Mouse (Mus musculus) spleen, adult 2 months (tissue): ENCODE data around the gene S100a14. TPM values are rescaled to one million over a fixed set of nuclear protein-coding genes. Genes with fewer than 3 reads are reported as not detected.
A peak's percentile ranks its signal among the peaks of the same experiment; 100 is the strongest.

ENCODE experiments used
- DNase-seq, 2 experiments: peaks; one replicate each; pipeline versions ENCODE4 v3.0.0 to v3.0.0-alpha.2; 2012 to 2021; ENCODE audit warnings: low spot score in 2 of 2, low read depth in 1 of 2
- H3K27ac ChIP-seq: fragments of 200-500 bp; 2 replicates; pipeline ENCODE4 v1.5.1; 2012; ENCODE audit warnings: low read length, inconsistent platforms; ENCODE audit not compliant: insufficient read depth
- H3K27me3 ChIP-seq: fragments of 200-500 bp; 2 replicates; pipeline ENCODE4 v1.6.1; 2012; ENCODE audit warnings: mild to moderate bottlenecking, moderate library complexity, low read length, inconsistent platforms; ENCODE audit not compliant: control insufficient read depth, insufficient read depth
- H3K36me3 ChIP-seq: fragments of 200-500 bp; 2 replicates; pipeline ENCODE4 v1.6.1; 2012; ENCODE audit warnings: mild to moderate bottlenecking, low read length, inconsistent platforms; ENCODE audit not compliant: control insufficient read depth, insufficient read depth
- H3K4me1 ChIP-seq: fragments of 200-500 bp; 2 replicates; pipeline ENCODE4 v1.6.1; 2011; ENCODE audit warnings: inconsistent platforms; ENCODE audit not compliant: control insufficient read depth, insufficient read depth, insufficient read length
- H3K4me3 ChIP-seq: fragments of 200-500 bp; 2 replicates; pipeline ENCODE4 v1.5.1; 2011; ENCODE audit warnings: mild to moderate bottlenecking, inconsistent platforms; ENCODE audit not compliant: insufficient read depth, insufficient read length; ENCODE audit errors: extremely low read depth
- CTCF ChIP-seq: fragments of 200-500 bp; IDR thresholded peaks from 2 replicates; pipeline ENCODE4 v1.5.1; 2011; ENCODE audit warnings: mild to moderate bottlenecking, inconsistent platforms; ENCODE audit not compliant: insufficient read depth, insufficient read length, insufficient replicate concordance; ENCODE audit errors: extremely low read depth
- POLR2A ChIP-seq: fragments of 200-500 bp; IDR thresholded peaks from 2 replicates; pipeline ENCODE4 v1.6.1; 2011; ENCODE audit warnings: low read depth, low read length, inconsistent platforms
- WGBS: fragments of 180-500 bp; shearing (Covaris S2); methylation state at CpG from one replicate; pipeline ENCODE4 v1.1.7; 2018; 5-methylcytosine and 5-hydroxymethylcytosine counted together
- polyA plus RNA-seq: library from polyadenylated mRNA; depleted of rRNA; stranded (reverse); fragments of >200 nt; gene quantifications from 2 replicates; pipeline ENCODE4 v1.2.3, GENCODE M21; 2012

S100a14 gene
- polyA plus RNA-seq, 1 experiment, result 0.06 TPM

DNA sequence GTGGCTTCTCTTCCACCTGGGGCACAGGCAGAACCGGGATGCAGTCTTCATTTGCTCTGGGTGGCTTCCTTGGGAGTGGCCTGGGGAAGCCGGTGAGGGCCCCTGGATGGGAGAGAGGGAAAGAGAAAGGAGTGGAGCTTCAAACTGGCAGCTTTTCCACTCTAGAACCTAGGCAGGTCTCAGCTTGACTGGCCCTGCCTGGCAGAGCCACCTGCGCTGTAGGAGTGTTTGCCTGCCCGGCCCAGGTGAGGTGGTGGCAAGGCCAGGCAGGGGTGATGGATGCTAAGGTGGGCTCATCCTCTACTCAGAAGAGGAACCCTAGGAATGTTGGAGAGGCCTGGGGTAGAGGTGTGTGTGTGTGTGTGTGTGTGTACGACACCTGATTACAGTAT is 11.2 kb downstream of the S100a14 start:
- DNase-seq, result no peak
- H3K27me3 ChIP-seq, result no peaks in the 10 kb centered on the region
- TF ChIP-seq POLR2A, result no peak
- no peak for TF ChIP-seq CTCF
- H3K27ac ChIP-seq, result no peak overlapping the region
- 0 out of 2 replicates have a peak overlapping the region, but pooled peaks have one; percentile 7 for H3K4me3 ChIP-seq
- WGBS, result 81% methylated on average over 5 of the region's 5 CpGs
- H3K36me3 ChIP-seq, result no peaks in the 10 kb centered on the region
- no peaks in the 10 kb centered on the region for H3K4me1 ChIP-seq

- Histone ChIP-seq H3K27me3 (no peaks in the 10 kb centered on the region), H3K4me1 (no peaks in the 10 kb centered on the region), H3K4me3 (no peak overlapping the region), H3K27ac (peak overlapping the region; percentile 32), H3K36me3 (no peaks in the 10 kb centered on the region)
- 90% methylated on average over 4 of the region's 4 CpGs for WGBS
- no peak for TF ChIP-seq CTCF
- TF ChIP-seq POLR2A, result no peak
- no peak for DNase-seq
Measured at GRCm38 (mm10) chr3:90540904-90541303, 14.2 kb downstream of the S100a14 start.

DNA sequence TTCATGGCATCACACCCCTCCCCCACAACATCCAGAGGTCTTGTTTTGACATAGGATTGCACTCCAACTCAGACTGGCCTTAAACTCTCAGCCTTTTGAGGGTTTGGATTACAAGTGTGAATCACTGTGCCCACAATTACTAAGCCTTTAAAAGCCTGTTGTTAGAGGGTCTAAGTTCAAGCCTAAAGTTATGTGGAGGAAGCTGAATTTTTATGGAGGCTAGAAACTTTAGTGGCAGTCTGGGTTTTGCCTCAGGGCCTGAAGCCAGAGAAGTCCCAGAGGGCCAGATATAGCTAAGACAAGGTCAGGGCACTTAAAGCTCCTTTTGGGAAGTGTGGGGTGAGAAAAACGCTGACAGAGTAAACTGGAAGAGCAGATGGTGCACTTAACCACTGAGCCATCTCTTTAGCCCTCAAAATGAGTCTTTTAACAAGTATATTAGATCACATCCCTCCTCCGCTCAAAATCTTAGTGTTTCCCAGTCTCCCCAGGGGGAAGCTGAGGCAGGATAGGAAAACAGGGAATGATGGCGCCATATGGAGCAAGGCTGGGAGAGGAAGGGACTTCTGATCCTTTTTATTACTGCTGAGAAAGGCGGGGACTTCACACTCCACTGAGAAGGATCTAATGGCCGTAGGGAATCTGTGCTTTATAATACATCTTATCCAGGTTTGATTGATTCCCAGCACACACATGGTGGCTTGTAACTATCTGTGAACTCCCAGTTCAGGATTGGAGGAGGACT is 23.2 kb downstream of the S100a14 start:
- no peaks in the 10 kb centered on the region for H3K27me3 ChIP-seq
- WGBS, result 80% methylated on average over 5 of the region's 5 CpGs
- no peak for DNase-seq
- TF ChIP-seq CTCF (no peak), POLR2A (no peak)
- H3K4me1 ChIP-seq, result no peaks in the 10 kb centered on the region
- H3K36me3 ChIP-seq, result no peaks in the 10 kb centered on the region
- no peak overlapping the region for H3K27ac ChIP-seq
- H3K4me3 ChIP-seq, result no peak overlapping the region

- 78% methylated on average over 2 of the region's 2 CpGs for WGBS
- DNase-seq, result no peak
- Histone ChIP-seq H3K27ac (no peak overlapping the region), H3K36me3 (no peaks in the 10 kb centered on the region), H3K4me1 (no peaks in the 10 kb centered on the region), H3K27me3 (no peaks in the 10 kb centered on the region), H3K4me3 (no peak overlapping the region)
- TF ChIP-seq POLR2A (no peak), CTCF (no peak)
Measured at GRCm38 (mm10) chr3:90550421-90550790, 23.8 kb downstream of the S100a14 start.

DNA sequence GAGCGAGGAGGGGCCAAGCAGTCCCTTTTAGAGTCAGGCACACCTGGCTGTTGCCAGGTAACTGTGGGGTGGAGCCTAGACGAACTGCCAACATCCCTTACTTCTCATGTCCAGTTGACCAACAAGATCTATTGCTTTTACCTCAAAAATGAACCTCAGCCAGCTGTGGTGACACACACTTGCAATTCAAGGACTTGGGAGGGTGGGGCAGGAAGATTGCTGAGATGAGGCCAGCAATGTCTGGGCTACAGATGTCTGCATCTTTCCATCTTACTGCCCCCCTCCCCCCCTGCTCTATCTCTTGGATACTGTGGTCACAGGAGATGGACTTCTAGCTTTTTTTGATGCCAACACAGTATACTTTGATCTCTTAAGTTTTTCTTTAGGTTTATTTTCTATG is 25.6 kb downstream of the S100a14 start:
- 92% methylated on average over 2 of the region's 2 CpGs for WGBS
- Histone ChIP-seq H3K27ac (no peak overlapping the region), H3K36me3 (no peaks in the 10 kb centered on the region), H3K4me3 (no peak overlapping the region), H3K27me3 (no peaks in the 10 kb centered on the region), H3K4me1 (no peaks in the 10 kb centered on the region)
- DNase-seq, result no peak
- TF ChIP-seq CTCF, result no peak
- no peak for TF ChIP-seq POLR2A

- H3K36me3 ChIP-seq, result no peaks in the 10 kb centered on the region
- no peaks in the 10 kb centered on the region for H3K4me1 ChIP-seq
- H3K4me3 ChIP-seq, result no peak overlapping the region
- DNase-seq, result no peak
- TF ChIP-seq CTCF, result no peak
- H3K27ac ChIP-seq, result no peak overlapping the region
- 80% methylated on average over 5 of the region's 5 CpGs for WGBS
- H3K27me3 ChIP-seq, result no peaks in the 10 kb centered on the region
Measured at GRCm38 (mm10) chr3:90555954-90556353, 29.3 kb downstream of the S100a14 start.

DNA sequence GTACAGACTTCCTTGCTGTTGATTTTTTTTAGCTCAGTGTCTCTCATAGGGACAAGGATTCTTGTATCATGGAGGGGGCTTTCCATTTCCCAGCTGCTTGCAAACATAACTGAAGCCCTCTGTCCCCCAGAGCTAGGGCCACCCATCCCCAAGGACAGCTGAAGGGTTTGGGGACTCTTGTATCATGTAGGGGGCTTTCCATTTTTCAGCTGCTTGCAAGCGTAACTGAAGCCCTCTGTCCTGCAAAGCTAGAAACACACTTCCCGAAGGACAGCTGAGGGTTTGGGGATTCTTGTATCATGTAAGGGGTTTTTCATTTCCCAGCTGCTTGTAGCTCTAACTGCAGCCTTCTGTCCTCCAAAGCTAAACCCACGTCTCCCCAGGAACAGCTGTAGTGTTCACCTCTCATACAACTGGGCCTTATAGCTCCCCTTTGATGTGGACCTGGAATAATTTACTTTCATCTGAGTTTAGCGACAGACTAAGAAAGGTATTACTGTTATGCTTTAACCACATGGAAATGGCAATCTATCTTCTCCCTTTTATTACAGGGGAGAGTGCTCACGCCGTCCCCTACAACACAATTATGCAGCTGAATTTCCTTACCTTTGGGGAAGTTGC is 33.5 kb downstream of the S100a14 start, which contains the start of gene S100a3:
S100a3 (plus strand) TSS at position 571 of the 621 bp plus-strand sequence.
- DNase-seq, result no peak
- no peak for TF ChIP-seq CTCF
- no peak for TF ChIP-seq POLR2A
- Histone ChIP-seq H3K27ac (no peak within 1 kb of the TSS), H3K27me3 (no peaks in the 10 kb centered on the region), H3K4me3 (no peak within 1 kb of the TSS), H3K4me1 (no peaks in the 10 kb centered on the region), H3K36me3 (no peaks in the 10 kb centered on the region)
- 76% methylated on average over 6 of the region's 6 CpGs for WGBS
